Mouse (Mus musculus) liver, postnatal 0 days (tissue): Measurements from ENCODE around the gene Abcg4. TPM values are rescaled to one million over a fixed set of nuclear protein-coding genes. Genes with fewer than 3 reads are reported as not detected.

Source experiments
- ATAC-seq: fragments of 200-750 bp; cut with Nextera tagmentation; 2 replicates; pipeline ENCODE4 v1.8.0; 2017; ENCODE audit warnings: mild to moderate bottlenecking, moderate library complexity
- DNase-seq: peaks from one replicate; pipeline ENCODE4 v3.0.0-alpha.2; 2016
- H3K27ac ChIP-seq: fragments of 300-500 bp; sonication (generic); 2 replicates; pipeline ENCODE4 v1.5.1; 2014; ENCODE audit warnings: antibody characterized with exemption, moderate library complexity, mild to moderate bottlenecking, low read depth
- H3K27me3 ChIP-seq: fragments of 300-500 bp; sonication (generic); 2 replicates; pipeline ENCODE4 v1.6.1; 2014; ENCODE audit warnings: low read length, control low read depth, mixed read lengths; ENCODE audit not compliant: insufficient read depth
- H3K36me3 ChIP-seq: fragments of 300-500 bp; sonication (generic); replicated peaks from 2 replicates; pipeline ENCODE4 v1.6.1; 2014; ENCODE audit warnings: mild to moderate bottlenecking, control low read depth, low read length, moderate library complexity, mixed read lengths; ENCODE audit not compliant: insufficient read depth
- H3K4me1 ChIP-seq: fragments of 300-500 bp; sonication (generic); 2 replicates; pipeline ENCODE4 v1.6.1; 2014; ENCODE audit warnings: antibody characterized with exemption, mild to moderate bottlenecking, control low read depth; ENCODE audit not compliant: insufficient read depth
- H3K4me2 ChIP-seq: fragments of 300-500 bp; sonication (generic); 2 replicates; pipeline ENCODE4 v1.6.1; 2014; ENCODE audit warnings: low read depth, mild to moderate bottlenecking, low read length, moderate library complexity, mixed read lengths
- H3K4me3 ChIP-seq: fragments of 300-500 bp; sonication (generic); 2 replicates; pipeline ENCODE4 v1.5.1; 2014; ENCODE audit warnings: low read depth, low read length
- H3K9ac ChIP-seq: fragments of 300-500 bp; sonication (generic); replicated peaks from 2 replicates; pipeline ENCODE4 v1.6.1; 2014; ENCODE audit warnings: mild to moderate bottlenecking, moderate library complexity
- H3K9me3 ChIP-seq: fragments of 300-500 bp; sonication (generic); 2 replicates; pipeline ENCODE4 v1.6.1; 2016; ENCODE audit warnings: mild to moderate bottlenecking, control low read depth, low read length, mixed read lengths
- CTCF ChIP-seq: sonication (generic); IDR thresholded peaks from 2 replicates; pipeline ENCODE4 v1.5.1; 2016; ENCODE audit warnings: antibody characterized with exemption, low read depth
- EP300 ChIP-seq: IDR thresholded peaks from 2 replicates; pipeline ENCODE4 v1.6.1; 2016; ENCODE audit warnings: antibody characterized with exemption, low read depth, mild to moderate bottlenecking
- WGBS: fragments of 180-500 bp; shearing (Covaris S2); extraction: QIAGEN DNeasy Blood & Tissue Kit; methylation state at CpG from one replicate; pipeline ENCODE4 v1.1.7; 2014; ENCODE audit not compliant: insufficient replicate concordance; 5-methylcytosine and 5-hydroxymethylcytosine counted together
- polyA plus RNA-seq: library from polyadenylated mRNA; unstranded; fragments of >200 nt; fragmentation: Nextera tagmentation; extraction: Ambion mirVana; gene quantifications from 2 replicates; pipeline ENCODE4 v1.2.1, GENCODE M21; 2015

Gene Abcg4
- polyA plus RNA-seq, 1 experiment from 2014 or later: 4.2 TPM

DNA sequence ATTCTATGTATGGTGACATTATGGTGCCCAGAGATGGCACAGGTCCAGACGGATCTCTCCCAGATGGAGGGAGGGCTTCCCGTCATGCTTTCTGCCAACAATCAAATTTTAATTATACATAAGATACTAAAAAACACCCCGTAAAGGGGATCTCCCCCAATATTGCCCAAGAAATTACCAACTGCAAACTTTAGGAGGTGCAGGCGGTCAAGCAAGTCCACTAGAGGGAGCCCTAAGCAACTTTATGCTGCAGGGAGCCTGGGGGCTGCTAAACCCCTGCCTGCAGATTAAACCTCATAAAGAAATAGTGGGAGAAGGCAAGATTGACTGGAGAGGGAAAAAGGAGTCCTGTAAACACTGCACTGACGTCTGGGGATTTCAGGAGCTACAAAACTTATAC lies 49.0 kb downstream of the Abcg4 start:
- ATAC-seq (no peak), DNase-seq (peak; percentile 63)
- 12% methylated on average over 5 of the region's 5 CpGs for whole genome bisulfite sequencing

DNA sequence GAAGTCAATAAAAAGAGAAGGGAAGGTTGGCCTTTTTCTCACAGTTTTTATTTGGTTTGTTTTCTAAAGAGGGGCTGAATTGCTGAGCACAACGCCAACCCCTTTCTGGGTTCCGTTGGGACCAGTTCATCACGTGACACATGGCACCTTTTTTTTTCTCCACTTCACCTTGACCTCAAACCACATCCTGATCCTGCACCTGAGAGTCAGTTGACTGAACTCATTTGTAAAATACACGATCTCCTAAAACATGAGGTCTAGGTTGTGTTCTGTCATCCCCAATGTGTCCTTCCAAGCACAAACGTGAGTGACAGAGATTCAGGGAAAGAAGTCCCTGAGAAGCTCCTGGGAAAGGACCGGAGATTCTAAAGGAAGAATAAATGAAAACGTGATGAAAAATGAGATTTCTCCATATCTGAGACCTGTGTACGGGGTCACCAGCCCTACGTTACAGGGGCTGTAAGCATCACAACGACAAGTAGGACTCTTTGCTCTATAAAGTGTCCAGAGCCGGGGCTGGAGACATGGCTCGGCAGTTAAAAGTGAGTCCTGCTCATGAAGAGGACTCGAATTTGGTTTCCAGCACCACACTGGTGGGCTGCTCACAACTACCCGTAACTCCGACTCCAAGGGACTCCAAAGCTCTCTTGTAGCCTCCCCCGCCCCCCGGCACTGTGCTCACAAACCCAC lies 49.8 kb downstream of the Abcg4 start:
- TF ChIP-seq CTCF (no peak), EP300 (no peak)
- Histone ChIP-seq H3K4me2 (no peak overlapping the region), H3K36me3 (no peaks in the 10 kb centered on the region), H3K27me3 (no peaks in the 10 kb centered on the region), H3K4me1 (0 out of 2 replicates have a peak, but pooled peaks cover 4% of the 10 kb centered on the region), H3K27ac (no peak overlapping the region), H3K9me3 (no peaks in the 10 kb centered on the region), H3K4me3 (no peak overlapping the region), H3K9ac (no peak overlapping the region)
- 67% methylated on average over 17 of the region's 17 CpGs for WGBS
- DNase-seq (no peak), ATAC-seq (no peak)

More for the DNA sequence above, 49.0 kb downstream of the Abcg4 start:
- Histone ChIP-seq H3K36me3 (no peaks in the 10 kb centered on the region), H3K9me3 (no peaks in the 10 kb centered on the region), H3K9ac (no peak overlapping the region), H3K27ac (no peak overlapping the region), H3K4me1 (0 out of 2 replicates have a peak, but pooled peaks cover 3% of the 10 kb centered on the region), H3K4me3 (no peak overlapping the region), H3K27me3 (no peaks in the 10 kb centered on the region), H3K4me2 (no peak overlapping the region)
- TF ChIP-seq CTCF (peak; percentile 84), EP300 (no peak)

DNA sequence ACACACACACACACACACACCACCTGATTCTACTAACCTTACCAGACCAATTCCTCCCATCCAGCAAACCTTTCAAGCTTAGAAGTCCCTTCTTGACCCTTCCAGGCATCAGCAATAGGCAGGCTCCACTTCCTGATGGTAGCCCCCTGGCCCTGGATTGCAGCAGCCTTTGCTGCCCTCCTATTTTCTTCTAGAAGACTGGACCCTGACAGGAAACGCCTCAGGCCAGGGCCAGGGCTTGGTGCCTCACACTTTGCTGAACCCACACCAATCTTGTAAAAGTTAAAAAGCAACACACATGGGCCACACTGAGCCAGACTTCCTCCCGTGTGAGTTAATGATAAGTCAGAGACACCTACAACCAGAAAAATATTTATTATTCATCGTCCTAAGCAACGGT lies 51.3 kb downstream of the Abcg4 start:
- no peak for TF ChIP-seq CTCF
- no peak for TF ChIP-seq EP300
- DNase-seq (no peak), ATAC-seq (no peak)
- H3K36me3 ChIP-seq: no peaks in the 10 kb centered on the region
- H3K27me3 ChIP-seq: no peaks in the 10 kb centered on the region
- WGBS: 67% methylated on average over 4 of the region's 4 CpGs
- H3K4me1 ChIP-seq: peaks cover 6% of the 10 kb centered on the region; the same call in 1 of the 2 replicates
- no peak overlapping the region for H3K27ac ChIP-seq
- no peak overlapping the region for H3K4me3 ChIP-seq
- no peak overlapping the region for H3K4me2 ChIP-seq
- no peak overlapping the region for H3K9ac ChIP-seq
- no peaks in the 10 kb centered on the region for H3K9me3 ChIP-seq

DNA sequence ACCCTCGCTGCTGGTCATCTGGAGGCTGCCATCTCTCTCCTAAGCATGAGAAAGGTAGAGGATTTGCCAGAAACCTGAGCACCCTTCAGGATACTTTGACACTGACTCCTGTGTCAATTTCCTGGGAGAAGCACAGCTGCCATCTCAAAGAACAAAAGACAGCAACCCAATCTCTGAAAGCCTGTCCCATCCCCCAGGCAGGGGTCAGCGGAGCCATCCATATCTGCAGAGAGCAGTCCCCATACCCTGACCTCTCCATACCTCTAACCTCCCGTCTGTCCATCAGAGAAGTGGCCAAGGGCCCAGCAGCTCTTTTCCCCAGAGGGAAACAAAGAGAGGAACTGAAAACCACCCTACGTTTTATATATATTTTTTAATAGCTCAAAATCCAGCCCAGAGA lies 51.8 kb downstream of the Abcg4 start:
- H3K36me3 ChIP-seq: no peaks in the 10 kb centered on the region
- no peak overlapping the region for H3K9ac ChIP-seq
- no peaks in the 10 kb centered on the region for H3K27me3 ChIP-seq
- ATAC-seq: no peak
- no peak for DNase-seq
- peaks cover 10% of the 10 kb centered on the region for H3K4me1 ChIP-seq
- no peak overlapping the region for H3K4me3 ChIP-seq
- TF ChIP-seq EP300: no peak
- TF ChIP-seq CTCF: no peak
- H3K4me2 ChIP-seq: no peak overlapping the region
- 68% methylated on average over 4 of the region's 4 CpGs for WGBS
- no peak overlapping the region for H3K27ac ChIP-seq
- H3K9me3 ChIP-seq: no peaks in the 10 kb centered on the region

DNA sequence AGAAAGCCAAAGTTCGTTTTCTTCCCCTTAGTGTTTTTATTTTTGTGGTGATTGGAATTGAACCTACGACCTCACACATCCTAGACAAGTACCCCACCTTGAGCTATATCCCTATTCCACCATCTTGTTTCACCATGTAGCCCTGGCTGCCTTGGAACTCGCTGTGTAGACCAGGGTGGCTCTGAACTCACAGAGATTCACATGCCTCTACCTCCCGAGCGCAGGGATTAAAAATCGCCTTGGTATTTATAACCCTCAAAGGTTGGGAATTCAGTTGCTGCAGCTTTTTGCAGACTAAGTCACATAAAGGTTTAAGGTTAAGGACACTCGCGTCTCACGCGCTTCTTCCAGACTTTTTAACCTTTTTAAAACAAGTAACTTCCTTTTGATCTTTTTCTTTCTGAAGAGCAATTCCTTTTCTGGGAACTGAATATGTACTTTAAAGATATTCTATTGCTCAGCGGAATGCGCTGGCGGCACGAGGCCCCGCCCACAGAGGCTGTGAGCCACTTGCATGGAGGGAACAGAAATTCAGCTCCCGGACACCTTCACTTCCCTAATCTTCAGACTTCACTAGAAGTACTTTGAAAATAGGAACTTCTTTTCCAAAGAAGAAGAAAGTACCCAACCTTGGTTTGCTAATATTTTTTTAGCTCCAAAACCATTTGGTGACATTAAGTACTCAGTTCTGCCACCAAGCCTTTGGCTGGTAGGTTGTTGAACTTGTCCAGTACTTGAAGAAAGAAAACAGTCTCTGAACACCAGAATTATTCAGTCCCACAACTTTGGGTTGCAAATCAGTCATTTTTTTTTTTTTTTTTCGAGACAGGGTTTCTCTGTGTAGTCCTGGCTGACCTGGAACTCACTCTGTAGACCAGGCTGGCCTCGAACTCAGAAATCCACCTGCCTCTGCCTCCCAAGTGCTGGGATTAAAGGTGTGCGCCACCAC lies 53.7 kb downstream of the Abcg4 start:
- Histone ChIP-seq H3K4me2 (peak overlapping the region; percentile 95), H3K27ac (peak overlapping the region; percentile 93), H3K4me3 (peak overlapping the region; percentile 99), H3K36me3 (no peaks in the 10 kb centered on the region), H3K9ac (peak overlapping the region; percentile 94), H3K9me3 (no peaks in the 10 kb centered on the region), H3K4me1 (peaks cover 17% of the 10 kb centered on the region), H3K27me3 (no peaks in the 10 kb centered on the region)
- TF ChIP-seq CTCF: no peak
- no peak for TF ChIP-seq EP300
- peak; percentile 19; the same call in 1 of the 2 replicates for ATAC-seq
- DNase-seq: peak; percentile 76
- WGBS: 16% methylated on average over 19 of the region's 19 CpGs
